In genomic region chr17:64621226-64621625, GRCm38 (mm10) we compare ENCODE assay signal across 14 mouse cellular contexts. TPM values are rescaled to one million over a fixed set of nuclear protein-coding genes. Genes with fewer than 3 reads are reported as not detected.
DNase-seq lines count a peak whose midpoint lies in the region; ATAC-seq lines count a peak whose summit lies in the region.
"Had no signal": no experiment of that assay in that cellular context is flagged by ENCODE, and none has a peak within 500 bp of the region (broad histone marks: within the 10 kb centered on the region; RNA-seq: fewer than 3 reads in every experiment).

No protein-coding gene starts in this region.

- peaks cover 13% of the 10 kb centered on the region for H3K36me3 ChIP-seq in kidney, embryonic 16.5 days (ENCODE audit: insufficient read depth, low read length)

- no peak overlapping the region for H3K27ac ChIP-seq in kidney, embryonic 16.5 days (ENCODE audit: low read length)
- H3K27ac ChIP-seq: embryonic facial prominence, embryonic 15.5 days had no signal

- no peaks in the 10 kb centered on the region for H3K9me3 ChIP-seq in kidney, embryonic 16.5 days (ENCODE audit: low read length)
- H3K9me3 ChIP-seq: embryonic facial prominence, embryonic 15.5 days had no signal

- WGBS in kidney, embryonic 16.5 days, result 38% methylated on average over 8 of the region's 8 CpGs

- peak; percentile 80 for ATAC-seq in kidney, embryonic 16.5 days (ENCODE audit: low FRiP score, low TSS enrichment)
- ATAC-seq in granulocyte monocyte progenitor cell, adult 5-6 weeks (replicated peaks; ENCODE audit: poor library complexity, severe bottlenecking), result no peak
- ATAC-seq: forebrain, embryonic 14.5 days had no signal

- H3K9ac ChIP-seq in kidney, embryonic 16.5 days (replicated peaks; ENCODE audit: low read length), result no peak overlapping the region
- H3K9ac ChIP-seq: embryonic facial prominence, embryonic 15.5 days had no signal

- no peak overlapping the region for H3K4me2 ChIP-seq in kidney, embryonic 16.5 days (replicated peaks; ENCODE audit: low read depth, low read length)
- H3K4me2 ChIP-seq: embryonic facial prominence, embryonic 15.5 days had no signal

- no peaks in the 10 kb centered on the region for H3K27me3 ChIP-seq in kidney, embryonic 16.5 days (ENCODE audit: insufficient read depth, low read length)
- H3K27me3 ChIP-seq: embryonic facial prominence, embryonic 15.5 days had no signal

- peak; percentile 27 for DNase-seq in gastrocnemius, postnatal 25 days
- no peak for DNase-seq in gastrocnemius, adult 8-10 months (ENCODE audit: low spot score in 2 of 2)
- DNase-seq in brain, adult 2 months (ENCODE audit: low read depth, low spot score), result peak; percentile 59
- DNase-seq in cerebellum, postnatal 25 days, result peak; percentile 52 to 55
- DNase-seq in adrenal gland, adult 8-10 months, result no peak
- DNase-seq in frontal cortex, postnatal 14 days (ENCODE audit: low spot score in 2 of 2), result no peak
- DNase-seq: adrenal gland, postnatal 25 days; gastrocnemius, postnatal 36 days; lung, adult 18-20 months; thymus, adult 18-20 months had no signal

- no peak overlapping the region for H3K4me3 ChIP-seq in kidney, embryonic 16.5 days (ENCODE audit: low read length)
- H3K4me3 ChIP-seq: embryonic facial prominence, embryonic 15.5 days had no signal

- H3K4me1 ChIP-seq in kidney, embryonic 16.5 days (ENCODE audit: insufficient read depth, low read length), result peaks cover 28% of the 10 kb centered on the region
- H3K4me1 ChIP-seq: embryonic facial prominence, embryonic 15.5 days had no signal

RNA-seq across cellular contexts. Expression of gene Man2a1, which starts 20.7 kb away (rescaled TPM):
- total RNA-seq in gastrocnemius, postnatal 25 days (2021), result 10 to 100 TPM in 1 of 2 experiments, 1 to 10 TPM in 1; 8.9 to 10.6 TPM
- total RNA-seq in gastrocnemius, adult 8-10 months (2022), result 1 to 10 TPM; 4.5 to 6.1 (median 5.2) TPM
- polyA plus RNA-seq in kidney, embryonic 16.5 days (2015; fragmentation: Nextera tagmentation; extraction: Ambion mirVana), result 7.3 and 9.1 TPM in 2 replicates
- total RNA-seq in adrenal gland, adult 8-10 months (2022), result 100 to 1,000 TPM; 112 to 154 (median 134) TPM
- 25.0 and 45.5 TPM in 2 replicates for total RNA-seq in granulocyte monocyte progenitor cell, adult 5-6 weeks (2014; fragmentation: Nextera tagmentation)
- 39.4 and 40.5 TPM in 2 replicates for total RNA-seq in granulocyte monocyte progenitor cell, adult 5-6 weeks (2017)

Comparison
In these comparisons a context has a peak if more than half of its experiments do, and no peak if none do; other contexts are left out.
1. DNase-seq: peak in gastrocnemius, postnatal 25 days (single experiment), brain, adult 2 months (single experiment) and cerebellum, postnatal 25 days (2 of 2); none in gastrocnemius, adult 8-10 months (0 of 2), adrenal gland, adult 8-10 months (single experiment) and frontal cortex, postnatal 14 days (0 of 2).